Mouse (Mus musculus) erythroblast, embryonic 14.5 days (primary cell): ENCODE results near the gene Tbx5. TPM values are rescaled to one million over a fixed set of nuclear protein-coding genes. Genes with fewer than 3 reads are reported as not detected.

Experiments used
- H3K27me3 ChIP-seq: 2 replicates; pipeline ENCODE4 v1.6.1; 2012; ENCODE audit warnings: inconsistent platforms; ENCODE audit not compliant: control insufficient read depth
- H3K36me3 ChIP-seq: 2 replicates; pipeline ENCODE4 v1.6.1; 2012; ENCODE audit warnings: mild to moderate bottlenecking, inconsistent platforms; ENCODE audit not compliant: control insufficient read depth
- H3K4me1 ChIP-seq: 2 replicates; pipeline ENCODE4 v1.6.1; 2012; ENCODE audit warnings: inconsistent platforms; ENCODE audit not compliant: control insufficient read depth
- H3K4me3 ChIP-seq: replicated peaks from 2 replicates; pipeline ENCODE3; 2012; ENCODE audit warnings: moderate library complexity, mild to moderate bottlenecking, inconsistent platforms
- H3K9me3 ChIP-seq: 2 replicates; pipeline ENCODE4 v1.6.1; 2012; ENCODE audit warnings: low read length, inconsistent platforms, mixed read lengths; ENCODE audit not compliant: control insufficient read depth
- GATA1 ChIP-seq: IDR thresholded peaks from 2 replicates; pipeline ENCODE4 v1.6.1; 2012; ENCODE audit warnings: low read length, inconsistent platforms, mixed read lengths
- TAL1 ChIP-seq: IDR thresholded peaks from 3 replicates; pipeline ENCODE4 v1.6.1; 2012; ENCODE audit warnings: low read length, inconsistent platforms, mixed read lengths
- polyA plus RNA-seq: library from polyadenylated mRNA; stranded (reverse); fragments of >175 nt; gene quantifications from 2 replicates; pipeline ENCODE4 v1.2.3, GENCODE M21; 2012

Gene Tbx5
- polyA plus RNA-seq, 1 experiment, result not detected

DNA sequence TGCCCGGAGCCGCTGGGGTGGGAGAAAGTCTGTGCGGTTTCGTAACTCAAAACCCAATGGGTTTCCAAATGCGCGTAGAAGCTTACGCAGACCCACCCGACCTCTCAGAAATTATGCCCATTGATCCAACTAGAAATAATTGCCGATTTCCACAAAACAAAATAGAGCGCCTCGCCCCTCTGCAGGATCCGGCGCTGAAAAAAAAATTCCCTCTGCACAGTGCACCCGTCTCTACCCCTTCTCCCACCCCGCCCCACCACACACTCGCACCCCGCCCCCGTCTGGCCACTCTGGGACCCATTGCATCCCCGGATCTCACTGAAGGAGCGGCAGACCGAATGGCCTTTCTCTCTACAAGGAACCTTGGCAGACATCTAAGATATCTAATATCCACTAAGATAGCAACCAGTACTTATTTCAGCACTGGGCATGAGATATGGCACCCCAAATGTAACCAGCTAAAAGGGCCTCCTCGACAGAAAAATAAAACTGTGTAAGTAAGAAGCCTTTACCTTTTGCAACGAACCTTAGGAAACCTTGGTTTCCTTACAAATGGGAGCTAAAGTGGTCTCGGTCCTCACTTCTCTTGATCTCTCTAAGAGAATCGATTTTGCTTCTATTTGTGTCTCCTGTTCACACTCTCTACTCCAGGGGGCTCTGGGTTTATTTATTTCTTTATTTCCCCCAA is 533 bp upstream of the Tbx5 start:
- Histone ChIP-seq H3K4me1 (no peaks in the 10 kb centered on the region), H3K27me3 (peaks cover 82% of the 10 kb centered on the region), H3K9me3 (no peaks in the 10 kb centered on the region), H3K36me3 (no peaks in the 10 kb centered on the region), H3K4me3 (no peak overlapping the region)
- TF ChIP-seq GATA1, result no peak
- TF ChIP-seq TAL1, result no peak

- no peak overlapping the region for H3K4me3 ChIP-seq
- TF ChIP-seq GATA1 (no peak), TAL1 (no peak)
- H3K27me3 ChIP-seq, result peaks cover 97% of the 10 kb centered on the region
- no peaks in the 10 kb centered on the region for H3K4me1 ChIP-seq
- H3K9me3 ChIP-seq, result no peaks in the 10 kb centered on the region
- no peaks in the 10 kb centered on the region for H3K36me3 ChIP-seq
Measured at GRCm38 (mm10) chr5:119833223-119834030, 959 bp downstream of the Tbx5 start.

DNA sequence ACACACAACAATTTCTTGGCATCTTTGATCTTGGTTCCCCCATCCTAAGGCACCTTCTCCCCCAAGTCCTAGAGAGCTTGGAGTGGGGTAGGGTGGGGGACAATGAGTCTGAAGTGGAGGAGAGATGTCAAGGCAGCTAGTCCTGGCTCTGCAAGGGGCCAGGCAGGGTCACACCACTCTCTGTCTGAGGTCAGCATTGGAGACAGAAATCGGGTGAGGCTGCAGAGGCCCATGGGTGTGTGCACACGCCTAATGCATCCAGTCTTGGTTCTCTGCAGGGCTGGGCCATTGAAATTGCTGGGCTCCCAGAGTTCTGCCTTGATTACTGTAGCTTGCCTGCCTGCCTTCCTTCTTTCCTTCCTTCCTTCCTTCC is 1.5 kb downstream of the Tbx5 start:
- H3K4me1 ChIP-seq, result no peaks in the 10 kb centered on the region
- H3K27me3 ChIP-seq, result peaks cover 99% of the 10 kb centered on the region
- no peak overlapping the region for H3K4me3 ChIP-seq
- no peak for TF ChIP-seq TAL1
- no peak for TF ChIP-seq GATA1
- H3K36me3 ChIP-seq, result no peaks in the 10 kb centered on the region
- no peaks in the 10 kb centered on the region for H3K9me3 ChIP-seq

- no peak for TF ChIP-seq TAL1
- TF ChIP-seq GATA1, result no peak
- Histone ChIP-seq H3K9me3 (no peaks in the 10 kb centered on the region), H3K4me1 (no peaks in the 10 kb centered on the region), H3K4me3 (no peak overlapping the region), H3K27me3 (peaks cover 99% of the 10 kb centered on the region), H3K36me3 (no peaks in the 10 kb centered on the region)
Measured at GRCm38 (mm10) chr5:119835053-119835867, 2.8 kb downstream of the Tbx5 start.

DNA sequence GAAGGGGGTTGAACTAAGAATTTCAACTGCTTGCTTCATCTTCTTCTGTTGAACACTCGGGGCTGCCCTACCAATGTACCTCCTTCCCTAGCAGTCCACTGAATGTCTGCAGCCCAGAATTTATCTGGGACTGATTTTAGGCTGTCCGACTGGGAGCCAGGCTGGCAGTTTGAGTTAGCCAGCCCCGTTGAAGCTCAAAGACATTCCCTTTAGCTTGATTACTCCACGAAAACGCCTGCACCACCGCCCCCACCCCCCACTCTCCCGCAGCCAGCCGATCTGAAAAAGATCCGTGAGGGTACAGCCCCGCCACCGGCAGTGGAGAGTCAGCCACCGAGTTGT is 3.4 kb downstream of the Tbx5 start:
- no peaks in the 10 kb centered on the region for H3K36me3 ChIP-seq
- no peaks in the 10 kb centered on the region for H3K9me3 ChIP-seq
- H3K4me3 ChIP-seq, result no peak overlapping the region
- no peaks in the 10 kb centered on the region for H3K4me1 ChIP-seq
- H3K27me3 ChIP-seq, result peaks cover 99% of the 10 kb centered on the region
- TF ChIP-seq TAL1, result no peak
- no peak for TF ChIP-seq GATA1

DNA sequence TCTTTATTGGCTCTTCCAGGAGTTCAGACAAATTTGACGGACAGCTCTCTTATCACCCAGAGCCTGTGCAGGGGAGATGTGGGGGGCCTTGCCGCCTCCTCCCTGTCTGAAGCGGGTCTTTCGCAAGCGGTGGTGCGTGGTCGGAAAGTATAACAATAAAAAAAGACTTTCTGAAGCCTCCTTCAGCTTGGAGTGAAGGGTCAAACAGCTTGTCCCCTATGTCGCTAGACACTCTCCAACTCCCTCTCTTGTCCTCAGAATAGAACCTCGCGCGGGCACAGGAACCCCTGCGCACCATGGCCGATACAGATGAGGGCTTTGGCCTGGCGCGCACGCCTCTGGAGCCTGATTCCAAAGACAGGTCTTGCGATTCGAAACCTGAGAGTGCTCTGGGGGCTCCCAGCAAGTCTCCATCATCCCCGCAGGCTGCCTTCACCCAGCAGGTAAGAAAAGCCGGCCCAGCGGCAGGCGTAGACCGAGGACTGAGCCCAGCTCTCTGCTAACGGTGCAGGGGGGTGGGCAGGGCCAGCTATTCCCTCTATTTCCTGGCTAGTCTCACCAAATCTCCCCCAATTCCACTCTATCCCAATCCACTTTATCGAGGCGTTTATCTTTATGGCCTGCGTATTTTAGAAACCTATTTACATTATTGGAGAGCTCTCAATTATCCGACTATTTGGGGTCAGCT is 4.3 kb downstream of the Tbx5 start:
- Histone ChIP-seq H3K36me3 (no peaks in the 10 kb centered on the region), H3K27me3 (peaks cover 99% of the 10 kb centered on the region), H3K4me3 (no peak overlapping the region), H3K9me3 (no peaks in the 10 kb centered on the region), H3K4me1 (no peaks in the 10 kb centered on the region)
- no peak for TF ChIP-seq TAL1
- no peak for TF ChIP-seq GATA1

- H3K4me1 ChIP-seq, result no peaks in the 10 kb centered on the region
- TF ChIP-seq GATA1 (no peak), TAL1 (no peak)
- H3K27me3 ChIP-seq, result peaks cover 99% of the 10 kb centered on the region
- no peaks in the 10 kb centered on the region for H3K9me3 ChIP-seq
- no peaks in the 10 kb centered on the region for H3K36me3 ChIP-seq
- no peak overlapping the region for H3K4me3 ChIP-seq
Measured at GRCm38 (mm10) chr5:119837306-119837675, 4.8 kb downstream of the Tbx5 start.

- no peaks in the 10 kb centered on the region for H3K9me3 ChIP-seq
- H3K4me1 ChIP-seq, result no peaks in the 10 kb centered on the region
- no peaks in the 10 kb centered on the region for H3K36me3 ChIP-seq
- H3K27me3 ChIP-seq, result peaks cover 99% of the 10 kb centered on the region
- TF ChIP-seq GATA1 (no peak), TAL1 (no peak)
- H3K4me3 ChIP-seq, result no peak overlapping the region
Measured at GRCm38 (mm10) chr5:119837861-119838260, 5.4 kb downstream of the Tbx5 start.

- TF ChIP-seq TAL1 (no peak), GATA1 (no peak)
- Histone ChIP-seq H3K4me3 (no peak overlapping the region), H3K4me1 (no peaks in the 10 kb centered on the region), H3K27me3 (peaks cover 99% of the 10 kb centered on the region), H3K9me3 (no peaks in the 10 kb centered on the region), H3K36me3 (no peaks in the 10 kb centered on the region)
Measured at GRCm38 (mm10) chr5:119838441-119838840, 6.0 kb downstream of the Tbx5 start.
